Mouse (Mus musculus) MEL (cell line): ENCODE measurements around the gene Col6a1. TPM values are rescaled to one million over a fixed set of nuclear protein-coding genes. Genes with fewer than 3 reads are reported as not detected.

ENCODE experiments used
- DNase-seq: peaks from one replicate; pipeline ENCODE4 v3.0.0; 2011; ENCODE audit warnings: low read depth, low spot score
- H3K27ac ChIP-seq: 2 replicates; pipeline ENCODE4 v1.5.1; 2012; ENCODE audit warnings: low read depth, mild to moderate bottlenecking, control low read depth, low read length, moderate library complexity; ENCODE audit not compliant: control insufficient read depth
- H3K27me3 ChIP-seq, 2 experiments: fragments of 150-350 bp in 1 of 2; sonication (generic) in 1 of 2; 2 replicates each; pipeline ENCODE4 v1.6.1; 2012; ENCODE audit warnings: low read length in 2 of 2, mild to moderate bottlenecking in 2 of 2, improper control_type of control experiment in 1 of 2, moderate library complexity in 1 of 2; ENCODE audit not compliant: insufficient read depth in 2 of 2, control insufficient read depth in 1 of 2
- H3K36me3 ChIP-seq, 2 experiments: 2 replicates each; pipeline ENCODE4 v1.6.1; 2012 to 2014; ENCODE audit warnings: low read length in 2 of 2, improper control_type of control experiment in 1 of 2, inconsistent platforms in 1 of 2, mild to moderate bottlenecking in 1 of 2; ENCODE audit not compliant: insufficient read depth in 2 of 2, control insufficient read depth in 1 of 2
- H3K4me1 ChIP-seq, 2 experiments: fragments of 150-350 bp in 1 of 2; sonication (generic) in 1 of 2; 2 replicates each; pipeline ENCODE4 v1.6.1; 2012; ENCODE audit warnings: low read length in 2 of 2, improper control_type of control experiment in 1 of 2, mild to moderate bottlenecking in 1 of 2; ENCODE audit not compliant: insufficient read depth in 2 of 2, control insufficient read depth in 1 of 2
- H3K4me3 ChIP-seq, 2 experiments: fragments of 150-350 bp in 1 of 2; sonication (generic) in 1 of 2; 2 replicates each; pipeline ENCODE4 v1.5.1; 2012; ENCODE audit warnings: low read depth in 2 of 2, low read length in 2 of 2, mild to moderate bottlenecking in 2 of 2, moderate library complexity in 2 of 2, control low read depth in 1 of 2, improper control_type of control experiment in 1 of 2; ENCODE audit not compliant: control insufficient read depth in 1 of 2, insufficient read depth in 1 of 2
- H3K79me2 ChIP-seq: 2 replicates; pipeline ENCODE4 v1.6.1; 2012; ENCODE audit warnings: mild to moderate bottlenecking, low read length, moderate library complexity; ENCODE audit not compliant: control insufficient read depth, poor library complexity, insufficient read depth
- H3K9ac ChIP-seq: 2 replicates; pipeline ENCODE4 v1.6.1; 2012; ENCODE audit warnings: low read depth, mild to moderate bottlenecking, control low read depth, low read length, moderate library complexity; ENCODE audit not compliant: control insufficient read depth, poor library complexity, severe bottlenecking
- H3K9me3 ChIP-seq: fragments of 150-350 bp; sonication (generic); replicated peaks from 2 replicates; pipeline ENCODE4 v1.6.1; 2012; ENCODE audit warnings: mild to moderate bottlenecking, low read length, improper control_type of control experiment, moderate library complexity; ENCODE audit not compliant: insufficient read depth
- CHD2 ChIP-seq: IDR thresholded peaks from 2 replicates; pipeline ENCODE4 v1.6.1; 2011; ENCODE audit warnings: low read length, improper control_type of control experiment
- CTCF ChIP-seq, 3 experiments: IDR thresholded peaks in 2 of 3; conservative IDR thresholded peaks in 1 of 3; 2 replicates each; pipeline ENCODE4 v1.5.1; 2011 to 2012; ENCODE audit warnings: low read length in 3 of 3, low read depth in 2 of 3, mild to moderate bottlenecking in 2 of 3, improper control_type of control experiment in 1 of 3, inconsistent platforms in 1 of 3, mixed read lengths in 1 of 3, moderate library complexity in 1 of 3; ENCODE audit not compliant: control insufficient read depth in 1 of 3, insufficient read depth in 1 of 3, poor library complexity in 1 of 3, severe bottlenecking in 1 of 3
- ELF1 ChIP-seq: IDR thresholded peaks from 2 replicates; pipeline ENCODE4 v1.6.1; 2014; ENCODE audit warnings: low read depth, mild to moderate bottlenecking, inconsistent platforms, low read length, improper control_type of control experiment, moderate library complexity
- EP300 ChIP-seq, 2 experiments: IDR thresholded peaks; 2 replicates each; pipeline ENCODE4 v1.6.1; 2011; ENCODE audit warnings: improper control_type of control experiment in 2 of 2, low read length in 2 of 2, low read depth in 1 of 2, mild to moderate bottlenecking in 1 of 2
- GABPA ChIP-seq: IDR thresholded peaks from 2 replicates; pipeline ENCODE4 v1.6.1; 2012; ENCODE audit warnings: low read depth, mild to moderate bottlenecking, inconsistent platforms, low read length, improper control_type of control experiment, moderate library complexity
- GATA1 ChIP-seq: IDR thresholded peaks from 2 replicates; pipeline ENCODE4 v1.6.1; 2011; ENCODE audit warnings: low read depth, low read length, improper control_type of control experiment
- KAT2A ChIP-seq: conservative IDR thresholded peaks from 2 replicates; pipeline ENCODE4 v1.6.1; 2012; ENCODE audit warnings: low read depth, low read length, improper control_type of control experiment, inconsistent platforms
- MAFK ChIP-seq: IDR thresholded peaks from 2 replicates; pipeline ENCODE4 v1.6.1; 2011; ENCODE audit warnings: low read depth, mild to moderate bottlenecking, low read length, improper control_type of control experiment, borderline replicate concordance
- MXI1 ChIP-seq: IDR thresholded peaks from 2 replicates; pipeline ENCODE4 v1.6.1; 2011; ENCODE audit warnings: mild to moderate bottlenecking, low read depth, low read length, improper control_type of control experiment
- MYB ChIP-seq: IDR thresholded peaks from 2 replicates; pipeline ENCODE4 v1.6.1; 2011; ENCODE audit warnings: mild to moderate bottlenecking, low read depth, low read length, improper control_type of control experiment
- MYC ChIP-seq: IDR thresholded peaks from 2 replicates; pipeline ENCODE4 v1.6.1; 2011; ENCODE audit warnings: low read depth, mild to moderate bottlenecking, low read length, improper control_type of control experiment, moderate library complexity
- NRF1 ChIP-seq: IDR thresholded peaks from 2 replicates; pipeline ENCODE4 v1.6.1; 2014; ENCODE audit warnings: low read depth, mild to moderate bottlenecking, inconsistent platforms, low read length, improper control_type of control experiment, moderate library complexity; ENCODE audit not compliant: poor library complexity, insufficient read depth, severe bottlenecking
- POLR2A ChIP-seq, 2 experiments: IDR thresholded peaks; 2 replicates each; pipeline ENCODE4 v1.6.1; 2011 to 2012; ENCODE audit warnings: low read length in 2 of 2, mild to moderate bottlenecking in 2 of 2, control low read depth in 1 of 2, improper control_type of control experiment in 1 of 2, low read depth in 1 of 2, moderate library complexity in 1 of 2; ENCODE audit not compliant: control insufficient read depth in 1 of 2, insufficient read depth in 1 of 2, poor library complexity in 1 of 2
- POLR2AphosphoS5 ChIP-seq: IDR thresholded peaks from 2 replicates; pipeline ENCODE4 v1.6.1; 2012; ENCODE audit warnings: low read depth, borderline replicate concordance, mild to moderate bottlenecking, inconsistent platforms, low read length, moderate library complexity, mixed read lengths
- RAD21 ChIP-seq: IDR thresholded peaks from 2 replicates; pipeline ENCODE4 v1.6.1; 2011; ENCODE audit warnings: mild to moderate bottlenecking, low read depth, low read length, improper control_type of control experiment
- RCOR1 ChIP-seq: IDR thresholded peaks from 2 replicates; pipeline ENCODE4 v1.6.1; 2012; ENCODE audit warnings: low read depth, mild to moderate bottlenecking, inconsistent platforms, low read length, improper control_type of control experiment
- SMC3 ChIP-seq: IDR thresholded peaks from 2 replicates; pipeline ENCODE4 v1.6.1; 2011; ENCODE audit warnings: low read depth, low read length, improper control_type of control experiment
- TAL1 ChIP-seq: IDR thresholded peaks from 2 replicates; pipeline ENCODE4 v1.6.1; 2012; ENCODE audit warnings: mild to moderate bottlenecking, inconsistent platforms, low read length, moderate library complexity, mixed read lengths
- USF1 ChIP-seq: IDR thresholded peaks from 2 replicates; pipeline ENCODE4 v1.6.1; 2014; ENCODE audit warnings: low read depth, mild to moderate bottlenecking, inconsistent platforms, low read length, improper control_type of control experiment, moderate library complexity
- USF2 ChIP-seq, 2 experiments: IDR thresholded peaks; 2 replicates each; pipeline ENCODE4 v1.6.1; 2011 to 2012; ENCODE audit warnings: improper control_type of control experiment in 2 of 2, low read length in 2 of 2, borderline replicate concordance in 1 of 2, inconsistent platforms in 1 of 2, low read depth in 1 of 2, mild to moderate bottlenecking in 1 of 2; ENCODE audit not compliant: insufficient read depth in 1 of 2
- ZC3H11A ChIP-seq: IDR thresholded peaks from 2 replicates; pipeline ENCODE4 v1.6.1; 2012; ENCODE audit warnings: low read depth, mild to moderate bottlenecking, inconsistent platforms, low read length, improper control_type of control experiment
- ZKSCAN1 ChIP-seq: IDR thresholded peaks from 2 replicates; pipeline ENCODE4 v1.6.1; 2012; ENCODE audit warnings: low read depth, mild to moderate bottlenecking, inconsistent platforms, low read length, improper control_type of control experiment, moderate library complexity
- ZNF384 ChIP-seq: IDR thresholded peaks from 2 replicates; pipeline ENCODE4 v1.6.1; 2012; ENCODE audit warnings: low read depth, mild to moderate bottlenecking, inconsistent platforms, low read length, improper control_type of control experiment
- polyA plus RNA-seq, 2 experiments: library from polyadenylated mRNA; stranded (reverse) in 1 of 2; unstranded in 1 of 2; fragments of >175 nt in 1 of 2; fragments of >200 nt in 1 of 2; gene quantifications; 2 replicates each; pipeline versions ENCODE4 v1.2.1 to v1.2.4; 2012; ENCODE audit warnings: low replicate concordance in 2 of 2, low read depth in 1 of 2; ENCODE audit not compliant: insufficient read length in 2 of 2, insufficient read depth in 1 of 2, missing spikeins in 1 of 2
- total RNA-seq: library from RNA; depleted of rRNA; stranded (reverse); fragments of 300-350 nt; gene quantifications from 2 replicates; pipeline ENCODE4 v1.2.3, GENCODE M21; 2012

Col6a1 gene
- total and polyA plus RNA-seq, 3 experiments: not detected

DNA sequence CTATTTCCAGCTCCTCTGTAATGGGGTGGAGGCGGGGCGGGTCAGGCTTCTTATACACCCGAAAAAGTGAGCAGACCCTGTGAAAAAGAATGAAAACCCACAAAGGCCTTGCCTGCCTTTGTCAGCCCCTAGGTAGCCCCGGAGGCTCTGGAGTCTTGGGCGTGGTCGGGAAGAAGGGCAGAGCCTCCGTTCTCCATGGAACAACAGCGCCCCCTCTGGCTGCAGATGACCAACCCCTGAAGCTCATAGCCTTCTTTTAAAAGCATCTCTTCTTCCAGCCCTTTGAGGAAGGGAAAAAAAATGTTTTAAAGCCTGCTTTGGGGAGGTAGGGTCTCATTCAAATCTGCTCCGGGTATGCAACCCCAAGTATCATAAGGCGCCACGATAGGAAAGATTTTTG is 2.4 kb upstream of the Col6a1 start:
- H3K4me1 ChIP-seq: no peaks in the 10 kb centered on the region
- peak; percentile 53 for TF ChIP-seq SMC3
- no peak for TF ChIP-seq USF1
- no peak for TF ChIP-seq MYB
- TF ChIP-seq ZKSCAN1: no peak
- TF ChIP-seq ZC3H11A: peak; percentile 47
- TF ChIP-seq RAD21: peak; percentile 76
- TF ChIP-seq CTCF (IDR thresholded peaks at IDR 0.05 in 2 of 3, conservative IDR thresholded peaks at IDR 0.05 in 1 of 3; ENCODE audit: control insufficient read depth in 1 of 3, insufficient read depth in 1 of 3, low read depth in 2 of 3, low read length in 3 of 3, poor library complexity in 1 of 3, severe bottlenecking in 1 of 3): peak; percentile 76 to 82 (median 78)
- no peaks in the 10 kb centered on the region for H3K9me3 ChIP-seq
- peak; percentile 59 for DNase-seq
- H3K79me2 ChIP-seq: no peaks in the 10 kb centered on the region
- H3K36me3 ChIP-seq: no peaks in the 10 kb centered on the region
- H3K4me3 ChIP-seq: no peak overlapping the region
- H3K27ac ChIP-seq: no peak overlapping the region
- H3K27me3 ChIP-seq: no peaks in the 10 kb centered on the region
- no peak overlapping the region for H3K9ac ChIP-seq

DNA sequence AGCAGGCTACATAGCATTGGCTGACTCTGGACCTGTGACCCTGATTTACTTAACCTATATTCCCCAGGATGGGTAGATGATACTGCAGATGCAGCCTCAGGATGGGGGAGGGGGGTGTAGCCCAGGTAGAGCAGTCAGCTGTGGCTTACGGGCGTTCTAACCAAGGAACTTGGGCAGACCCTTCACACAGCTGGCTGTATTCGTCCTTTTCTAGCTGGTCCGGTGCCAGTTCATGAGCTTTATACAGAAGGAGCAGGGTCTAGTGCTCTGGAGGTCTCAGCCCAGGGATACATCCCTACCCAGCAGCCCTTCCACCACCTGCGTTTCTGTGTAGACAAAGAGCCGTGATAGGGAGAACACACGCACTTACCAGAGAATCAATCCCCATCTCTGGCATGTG is 1.3 kb upstream of the Col6a1 start:
- Histone ChIP-seq H3K4me3 (no peak overlapping the region), H3K27ac (no peak overlapping the region), H3K27me3 (no peaks in the 10 kb centered on the region), H3K9me3 (no peaks in the 10 kb centered on the region), H3K4me1 (no peaks in the 10 kb centered on the region), H3K79me2 (no peaks in the 10 kb centered on the region), H3K36me3 (no peaks in the 10 kb centered on the region), H3K9ac (no peak overlapping the region)
- no peak for TF ChIP-seq ELF1
- no peak for TF ChIP-seq CTCF (IDR thresholded peaks at IDR 0.05 in 2 of 3, conservative IDR thresholded peaks at IDR 0.05 in 1 of 3; ENCODE audit: control insufficient read depth in 1 of 3, insufficient read depth in 1 of 3, low read depth in 2 of 3, low read length in 3 of 3, poor library complexity in 1 of 3, severe bottlenecking in 1 of 3)
- TF ChIP-seq EP300 (IDR thresholded peaks at IDR 0.05; ENCODE audit: low read depth in 1 of 2, low read length in 2 of 2): no peak
- TF ChIP-seq MAFK: no peak
- TF ChIP-seq RCOR1: no peak
- DNase-seq: no peak

DNA sequence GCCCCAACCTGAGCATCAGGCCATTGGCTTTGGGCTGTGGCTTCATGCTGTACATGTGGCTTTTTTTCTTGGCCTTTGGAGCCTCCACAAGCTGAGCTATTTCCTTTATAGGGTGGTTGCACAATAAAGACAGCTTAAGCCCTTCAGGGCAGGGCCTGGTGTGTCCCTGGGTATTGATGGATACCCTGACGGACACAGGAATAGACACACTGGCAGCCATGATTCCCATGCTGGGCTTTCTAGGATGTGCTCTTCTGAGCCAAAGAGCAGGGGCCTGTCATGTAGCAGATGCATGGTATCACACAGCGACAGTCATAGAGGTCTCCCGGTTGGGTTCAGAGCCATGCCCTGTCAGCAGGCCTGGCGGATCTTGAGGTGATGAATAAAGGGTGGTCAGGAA is 898 bp upstream of the Col6a1 start:
- Histone ChIP-seq H3K79me2 (no peaks in the 10 kb centered on the region), H3K27ac (no peak overlapping the region), H3K36me3 (no peaks in the 10 kb centered on the region), H3K4me1 (no peaks in the 10 kb centered on the region), H3K4me3 (no peak overlapping the region), H3K9me3 (no peaks in the 10 kb centered on the region), H3K27me3 (no peaks in the 10 kb centered on the region), H3K9ac (no peak overlapping the region)
- TF ChIP-seq CHD2: no peak
- TF ChIP-seq ZNF384: no peak
- TF ChIP-seq KAT2A: no peak
- TF ChIP-seq EP300 (IDR thresholded peaks at IDR 0.05; ENCODE audit: low read depth in 1 of 2, low read length in 2 of 2): no peak
- TF ChIP-seq TAL1: no peak
- no peak for TF ChIP-seq RAD21
- TF ChIP-seq MYC: no peak
- TF ChIP-seq NRF1: no peak
- TF ChIP-seq CTCF (IDR thresholded peaks at IDR 0.05 in 2 of 3, conservative IDR thresholded peaks at IDR 0.05 in 1 of 3; ENCODE audit: control insufficient read depth in 1 of 3, insufficient read depth in 1 of 3, low read depth in 2 of 3, low read length in 3 of 3, poor library complexity in 1 of 3, severe bottlenecking in 1 of 3): no peak
- no peak for TF ChIP-seq GABPA
- no peak for TF ChIP-seq POLR2AphosphoS5
- TF ChIP-seq ZC3H11A: no peak
- no peak for TF ChIP-seq USF2 (IDR thresholded peaks at IDR 0.05; ENCODE audit: borderline replicate concordance in 1 of 2, insufficient read depth in 1 of 2, low read depth in 1 of 2, low read length in 2 of 2)
- TF ChIP-seq MXI1: no peak
- no peak for TF ChIP-seq USF1
- TF ChIP-seq POLR2A (IDR thresholded peaks at IDR 0.05; ENCODE audit: control insufficient read depth in 1 of 2, insufficient read depth in 1 of 2, low read depth in 1 of 2, low read length in 2 of 2, poor library complexity in 1 of 2): no peak
- no peak for TF ChIP-seq GATA1
- no peak for TF ChIP-seq ZKSCAN1
- TF ChIP-seq RCOR1: no peak
- DNase-seq: no peak
